Mouse (Mus musculus): ENCODE measurements around the gene Olfr288.

DNA sequence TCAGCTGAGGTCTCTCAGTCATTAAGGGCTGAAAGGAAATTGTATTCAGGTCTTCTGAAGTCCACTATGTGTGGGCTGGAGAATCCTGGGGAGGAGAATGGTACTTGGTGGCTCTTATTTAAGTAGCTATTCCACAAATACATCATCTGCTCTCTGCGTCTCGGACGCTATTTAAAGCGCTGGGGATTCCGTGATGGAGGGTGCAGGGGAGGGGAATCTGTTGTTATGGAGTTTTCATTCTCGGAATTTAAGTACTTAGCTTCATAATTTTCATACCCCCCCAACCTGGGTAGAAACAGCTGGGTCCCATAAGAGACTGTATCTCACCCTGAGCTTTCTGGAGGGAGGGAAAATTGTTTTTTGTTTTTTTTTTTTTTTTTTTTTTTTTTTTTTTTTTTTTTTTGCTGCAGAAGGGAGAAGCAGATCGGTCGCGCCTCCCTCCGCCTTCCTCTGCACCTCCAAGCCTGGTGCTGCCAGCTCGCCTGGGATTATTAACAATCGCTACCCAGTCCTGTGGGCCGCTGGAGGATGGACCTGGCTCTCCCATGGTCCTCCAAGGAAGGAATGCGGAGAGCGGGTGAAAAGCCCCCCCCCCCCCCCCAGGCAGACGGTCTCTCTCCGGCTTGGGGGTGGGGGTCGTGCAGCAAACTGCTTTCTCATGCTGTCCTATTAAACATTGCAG lies 28.2 kb downstream of the Olfr288 start, which contains the start of gene Ccdc184:
- no peak for TF ChIP-seq EP300 (optimal IDR thresholded peaks at IDR 0.05)
- TF ChIP-seq CTCF (IDR thresholded peaks at IDR 0.05; ENCODE audit: low read depth): no peak
